Mouse (Mus musculus): ENCODE data around the gene Cpxm1. TPM values are rescaled to one million over a fixed set of nuclear protein-coding genes. Genes with fewer than 3 reads are reported as not detected.

Gene Cpxm1
- 1 to 10 TPM; 4.3 to 6.0 TPM for total RNA-seq (2021)
- long read RNA-seq, experiment 1, transcript Cpxm1-201 (14 exons, 2,366 nt), result major isoform, 5 of 7 reads
- long read RNA-seq, experiment 1, partial matches to known transcripts, result 1 of 7 reads
- long read RNA-seq, experiment 1, other reads (novel, unspliced or antisense), result 1 of 7 reads
- long read RNA-seq, experiment 2, transcript Cpxm1-201 (14 exons, 2,366 nt), result major isoform, 5 of 5 reads
- long read RNA-seq, experiment 2, partial matches to known transcripts, result 0 of 5 reads
- long read RNA-seq, experiment 2, other reads (novel, unspliced or antisense), result 0 of 5 reads

- peak; percentile 26 to 30 for DNase-seq
Measured at GRCm38 (mm10) chr2:130397186-130397985, at the start of gene Cpxm1. Gene Cpxm1, minus strand, starts transcription at chr2:130397574.

- DNase-seq, result no peak
Measured at GRCm38 (mm10) chr2:130442162-130442561, 44.8 kb upstream of the Cpxm1 start.

GRCm38 (mm10) chr2:130439840-130440480 is 42.6 kb upstream of the Cpxm1 start:
- DNase-seq, result no peak

GRCm38 (mm10) chr2:130438861-130439260 is 41.5 kb upstream of the Cpxm1 start:
- peak in 1 of 2 experiments; percentile 14 for DNase-seq

GRCm38 (mm10) chr2:130436769-130437168 is 39.4 kb upstream of the Cpxm1 start:
- no peak for DNase-seq

- DNase-seq, result peak; percentile 36 to 75
Measured at GRCm38 (mm10) chr2:130433152-130433551, 35.8 kb upstream of the Cpxm1 start.

- DNase-seq, result no peak
Measured at GRCm38 (mm10) chr2:130432157-130432556, 34.8 kb upstream of the Cpxm1 start.

- no peak for DNase-seq
Measured at GRCm38 (mm10) chr2:130430484-130430883, 33.1 kb upstream of the Cpxm1 start.

GRCm38 (mm10) chr2:130429851-130430250 is 32.5 kb upstream of the Cpxm1 start:
- no peak for DNase-seq

GRCm38 (mm10) chr2:130425112-130425511 is 27.7 kb upstream of the Cpxm1 start:
- DNase-seq, result peak in 1 of 2 experiments; percentile 24

- peak; percentile 95 to 96 for DNase-seq
Measured at GRCm38 (mm10) chr2:130424126-130424853, 26.9 kb upstream of the Cpxm1 start, which contains the start of the genes Vps16 and Pced1a. Gene Vps16, plus strand, starts transcription at chr2:130424339. Gene Pced1a, minus strand, starts transcription at chr2:130424701.

GRCm38 (mm10) chr2:130423397-130424125 is 26.2 kb upstream of the Cpxm1 start:
- DNase-seq, result peak; percentile 81 to 82

GRCm38 (mm10) chr2:130421781-130422620 is 24.6 kb upstream of the Cpxm1 start:
- no peak for DNase-seq

GRCm38 (mm10) chr2:130414094-130414856 is 16.9 kb upstream of the Cpxm1 start:
- no peak for DNase-seq

GRCm38 (mm10) chr2:130412775-130413174 is 15.4 kb upstream of the Cpxm1 start:
- DNase-seq, result no peak

- peak; percentile 83 to 92 for DNase-seq
Measured at GRCm38 (mm10) chr2:130411558-130412495, 14.5 kb upstream of the Cpxm1 start.

- DNase-seq, result no peak
Measured at GRCm38 (mm10) chr2:130408194-130408593, 10.8 kb upstream of the Cpxm1 start.

- DNase-seq, result no peak
Measured at GRCm38 (mm10) chr2:130406178-130406577, 8.8 kb upstream of the Cpxm1 start, which contains the start of gene Tmem239. Gene Tmem239, plus strand, starts transcription at chr2:130406478.
